Mouse (Mus musculus) C2C12 (cell line): ENCODE results near the gene Mmab. TPM values are rescaled to one million over a fixed set of nuclear protein-coding genes. Genes with fewer than 3 reads are reported as not detected.

ENCODE experiments used
- H3K27me3 ChIP-seq: one replicate; pipeline ENCODE4 v1.6.1; 2011; ENCODE audit not compliant: control insufficient read depth, insufficient read depth, insufficient read length
- H3K36me3 ChIP-seq: one replicate; pipeline ENCODE4 v1.6.1; 2011; ENCODE audit not compliant: control insufficient read depth, insufficient read depth
- H3K4me3 ChIP-seq: one replicate; pipeline ENCODE4 v1.5.1; 2011; ENCODE audit warnings: mild to moderate bottlenecking, control low read depth; ENCODE audit not compliant: poor library complexity, insufficient read depth, severe bottlenecking
- H3K79me2 ChIP-seq: one replicate; pipeline ENCODE4 v1.6.1; 2011; ENCODE audit not compliant: control insufficient read depth, insufficient read depth
- H3K79me3 ChIP-seq: one replicate; pipeline ENCODE4 v1.6.1; 2011; ENCODE audit warnings: low read depth, control low read depth
- H3ac ChIP-seq: one replicate; pipeline ENCODE3; 2011; ENCODE audit warnings: low read depth; ENCODE audit not compliant: control insufficient read depth, insufficient read length
- CEBPB ChIP-seq: IDR thresholded peaks from one replicate; pipeline ENCODE4 v1.6.1; 2011; ENCODE audit warnings: low read depth, mild to moderate bottlenecking, control low read depth, moderate library complexity
- CTCF ChIP-seq: IDR thresholded peaks from one replicate; pipeline ENCODE4 v1.5.1; 2011; ENCODE audit not compliant: control insufficient read depth, insufficient read depth, insufficient read length
- FOSL1 ChIP-seq: IDR thresholded peaks from one replicate; pipeline ENCODE4 v1.8.0; 2011; ENCODE audit warnings: mild to moderate bottlenecking, low read length; ENCODE audit not compliant: poor library complexity, insufficient read depth, severe bottlenecking
- MAX ChIP-seq: IDR thresholded peaks from one replicate; pipeline ENCODE4 v1.6.1; 2011; ENCODE audit warnings: mild to moderate bottlenecking, control low read depth
- MYOD1 ChIP-seq: IDR thresholded peaks from one replicate; pipeline ENCODE4 v1.6.1; 2011; ENCODE audit warnings: low read depth; ENCODE audit not compliant: control insufficient read depth, insufficient read length
- MYOG ChIP-seq: IDR thresholded peaks from one replicate; pipeline ENCODE4 v1.6.1; 2011; ENCODE audit not compliant: control insufficient read depth, insufficient read length; ENCODE audit errors: extremely low read depth
- USF1 ChIP-seq: IDR thresholded peaks from one replicate; pipeline ENCODE4 v1.6.1; 2011; ENCODE audit warnings: low read depth, mild to moderate bottlenecking, control low read depth, moderate library complexity
- microRNA-seq: library from miRNA; unstranded; fragments of <30 nt; microRNA quantifications from one replicate; pipeline ENCODE4, GENCODE M21; 2019; ENCODE audit warnings: borderline microRNAs expressed
- polyA plus RNA-seq: library from polyadenylated mRNA; unstranded; fragments of >200 nt; fragmentation: generic; extraction: Trizol; gene quantifications from one replicate; pipeline ENCODE4 v1.2.1, GENCODE M21; 2012; ENCODE audit warnings: missing spikeins

The Mmab gene
- polyA plus RNA-seq, 1 experiment = 9.4 TPM

DNA sequence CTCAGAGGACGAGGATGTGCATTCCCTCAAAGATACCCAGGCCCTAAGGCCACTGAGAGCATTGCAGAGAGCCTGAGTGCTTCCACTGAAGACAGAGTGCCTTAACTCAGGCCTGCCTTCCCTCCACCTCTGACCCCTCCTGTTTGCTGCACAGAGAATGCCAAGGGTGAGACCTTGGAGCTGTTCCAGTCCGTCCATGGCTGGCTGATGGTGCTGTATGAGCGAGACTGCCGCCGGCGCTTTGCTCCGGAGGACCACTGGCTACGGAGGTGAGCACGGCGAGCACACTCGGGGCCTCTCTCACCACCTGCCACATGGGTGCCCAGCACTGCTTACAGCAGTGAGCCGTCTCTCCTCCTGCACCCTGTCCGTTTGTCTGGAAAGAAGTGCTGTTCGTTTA lies 37.3 kb downstream of the Mmab start:
- Histone ChIP-seq H3ac (no peak overlapping the region), H3K4me3 (no peak overlapping the region), H3K79me3 (no peaks in the 10 kb centered on the region), H3K79me2 (no peaks in the 10 kb centered on the region), H3K27me3 (no peaks in the 10 kb centered on the region), H3K36me3 (peaks cover 72% of the 10 kb centered on the region)
- no peak for TF ChIP-seq CEBPB
- no peak for TF ChIP-seq CTCF
- TF ChIP-seq MYOG = no peak
- no peak for TF ChIP-seq USF1
- no peak for TF ChIP-seq FOSL1
- TF ChIP-seq MYOD1 = no peak
- no peak for TF ChIP-seq MAX

GRCm38 (mm10) chr5:114393169-114393568 lies 50.7 kb downstream of the Mmab start:
- TF ChIP-seq CEBPB (no peak), FOSL1 (no peak), MYOG (no peak), MYOD1 (no peak), USF1 (no peak), MAX (no peak), CTCF (no peak)
- Histone ChIP-seq H3K4me3 (no peak overlapping the region), H3ac (no peak overlapping the region), H3K27me3 (no peaks in the 10 kb centered on the region), H3K36me3 (peaks cover 36% of the 10 kb centered on the region), H3K79me2 (no peaks in the 10 kb centered on the region), H3K79me3 (no peaks in the 10 kb centered on the region)

DNA sequence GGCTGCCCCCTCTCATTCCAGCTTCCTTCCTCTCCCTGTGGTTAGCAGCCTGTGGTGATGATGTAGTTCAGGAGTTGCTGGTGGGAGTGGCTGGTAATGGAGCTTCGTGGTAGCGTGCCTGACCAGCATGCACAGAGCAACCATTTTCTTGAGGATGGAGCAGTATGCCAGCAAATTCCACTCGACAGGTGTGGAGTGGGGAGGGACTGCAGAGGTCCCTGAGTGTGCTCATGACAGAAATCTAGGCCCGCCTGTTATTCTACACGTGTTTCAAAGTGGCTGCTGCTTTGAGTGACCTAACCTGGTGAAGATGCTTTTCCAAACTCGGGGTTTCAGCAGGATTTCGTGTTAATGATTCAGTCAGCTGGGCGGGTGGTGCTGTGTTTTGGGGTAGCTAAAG lies 59.4 kb downstream of the Mmab start:
- no peak overlapping the region for H3K4me3 ChIP-seq
- H3K79me2 ChIP-seq = peaks cover 51% of the 10 kb centered on the region
- TF ChIP-seq MAX = no peak
- TF ChIP-seq MYOD1 = no peak
- no peak for TF ChIP-seq FOSL1
- TF ChIP-seq CEBPB = no peak
- TF ChIP-seq USF1 = no peak
- no peak for TF ChIP-seq MYOG
- no peak overlapping the region for H3ac ChIP-seq
- H3K27me3 ChIP-seq = no peaks in the 10 kb centered on the region
- peaks cover 41% of the 10 kb centered on the region for H3K79me3 ChIP-seq
- H3K36me3 ChIP-seq = peaks cover 40% of the 10 kb centered on the region

DNA sequence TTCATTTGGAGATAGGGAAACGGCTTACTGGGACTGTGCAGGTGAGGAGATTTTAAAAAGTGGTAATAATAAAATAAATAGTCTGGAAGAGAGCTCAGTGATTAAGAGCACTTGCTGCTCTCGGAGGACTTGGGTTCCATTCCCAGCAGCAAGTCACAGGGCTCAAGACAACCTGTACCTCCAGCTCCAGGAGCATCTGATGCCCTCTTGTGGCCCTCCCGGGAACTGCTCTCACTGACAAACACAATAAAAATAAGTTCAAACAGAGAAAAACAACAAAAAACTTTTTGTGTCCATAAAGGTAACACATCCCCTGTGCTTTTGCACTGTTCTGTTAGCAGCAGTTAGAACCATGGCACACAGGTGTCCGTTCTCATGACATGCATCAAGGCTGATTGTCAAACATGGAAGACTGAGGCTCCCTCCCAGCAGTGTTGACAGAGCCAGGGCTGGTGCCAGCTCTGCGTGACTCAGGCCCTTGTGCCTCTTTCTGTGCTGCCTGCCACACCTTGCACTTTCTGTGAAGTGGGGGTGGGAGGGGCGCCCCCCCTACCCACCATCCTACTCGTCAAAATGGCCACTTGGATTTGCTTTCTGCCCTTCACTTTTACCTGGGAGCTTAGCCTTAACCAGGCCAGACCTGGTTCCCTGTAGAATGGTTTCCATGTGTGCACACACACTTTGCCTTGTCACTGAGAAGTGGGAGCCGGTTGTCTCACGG lies 60.5 kb downstream of the Mmab start:
- H3K79me2 ChIP-seq = peaks cover 62% of the 10 kb centered on the region
- H3K79me3 ChIP-seq = peaks cover 51% of the 10 kb centered on the region
- no peak overlapping the region for H3ac ChIP-seq
- no peak overlapping the region for H3K4me3 ChIP-seq
- peaks cover 29% of the 10 kb centered on the region for H3K36me3 ChIP-seq
- no peaks in the 10 kb centered on the region for H3K27me3 ChIP-seq
- TF ChIP-seq MAX = no peak
- no peak for TF ChIP-seq FOSL1
- TF ChIP-seq CTCF = peak; percentile 51

Small RNA genes within 50 kb of the gene (microRNA-seq; reads per million reads assigned to microRNA genes)
- gene Mir7027 = not detected

Other genes starting within 250 kb of the Mmab start
- not detected for gene Foxn4, start 170.3 kb downstream of the Mmab start, polyA plus RNA-seq
- gene Myo1h, start 154.9 kb downstream of the Mmab start, polyA plus RNA-seq = 2.2 TPM
- gene Kctd10, start 63.6 kb downstream of the Mmab start, polyA plus RNA-seq = 243 TPM
- 42.1 TPM for gene Ube3b, start 63.5 kb downstream of the Mmab start, polyA plus RNA-seq
- gene Mvk, start 209 bp upstream of the Mmab start, polyA plus RNA-seq = 46.0 TPM
- 0.06 TPM for gene Fam222a, start 124.0 kb upstream of the Mmab start, polyA plus RNA-seq
- 0.55 TPM for gene Trpv4, start 214.4 kb upstream of the Mmab start, polyA plus RNA-seq
- 53.8 TPM for gene Gltp, start 246.9 kb upstream of the Mmab start, polyA plus RNA-seq